Mouse (Mus musculus): Measurements from ENCODE around the gene Ascc1. TPM values are rescaled to one million over a fixed set of nuclear protein-coding genes. Genes with fewer than 3 reads are reported as not detected.

The Ascc1 gene
- polyA plus RNA-seq, 1 experiment from 2014 or later, result 57.8 TPM

DNA sequence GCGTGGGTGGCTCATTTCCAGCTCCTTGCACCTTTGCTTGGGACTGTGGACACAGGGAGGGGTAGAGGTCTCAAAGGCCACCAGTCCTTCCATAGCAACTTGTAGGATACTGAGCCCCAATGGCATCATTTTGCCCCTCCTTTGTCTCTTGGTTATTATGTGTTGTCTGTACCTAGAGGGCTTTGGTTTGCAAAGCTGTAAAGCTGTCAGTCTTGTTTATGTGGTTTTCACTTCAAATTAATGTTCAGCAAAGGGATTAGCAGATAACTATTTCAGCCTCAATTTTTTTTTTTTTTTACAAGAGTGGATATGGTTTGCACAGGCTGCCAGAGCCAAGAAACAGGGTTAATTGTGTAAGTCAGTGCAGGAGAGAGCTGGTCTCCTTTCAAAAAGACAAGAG, 93.7 kb downstream of the Ascc1 start:
- H3K4me1 ChIP-seq (replicated peaks; ENCODE audit: insufficient read depth, low read length), result 0 out of 2 replicates have a peak, but pooled peaks cover 3% of the 10 kb centered on the region
- no peak overlapping the region for H3K4me2 ChIP-seq (ENCODE audit: low read length)
- H3K9ac ChIP-seq (ENCODE audit: low read depth, low read length), result no peak overlapping the region
- DNase-seq (ENCODE audit: low spot score) (peak; percentile 54), ATAC-seq (replicated peaks; ENCODE audit: low FRiP score, low read depth) (no peak)
- H3K36me3 ChIP-seq (ENCODE audit: insufficient read depth, low read length), result no peaks in the 10 kb centered on the region
- no peak for TF ChIP-seq CTCF (IDR thresholded peaks at IDR 0.05; ENCODE audit: low read depth)
- H3K27me3 ChIP-seq (ENCODE audit: insufficient read depth, low read length), result no peaks in the 10 kb centered on the region
- WGBS, result 25% methylated on average over 1 of the region's 1 CpGs
- H3K27ac ChIP-seq, result no peak overlapping the region
- no peaks in the 10 kb centered on the region for H3K9me3 ChIP-seq (replicated peaks; ENCODE audit: low read length)
- H3K4me3 ChIP-seq (replicated peaks; ENCODE audit: low read depth, low read length), result no peak overlapping the region

DNA sequence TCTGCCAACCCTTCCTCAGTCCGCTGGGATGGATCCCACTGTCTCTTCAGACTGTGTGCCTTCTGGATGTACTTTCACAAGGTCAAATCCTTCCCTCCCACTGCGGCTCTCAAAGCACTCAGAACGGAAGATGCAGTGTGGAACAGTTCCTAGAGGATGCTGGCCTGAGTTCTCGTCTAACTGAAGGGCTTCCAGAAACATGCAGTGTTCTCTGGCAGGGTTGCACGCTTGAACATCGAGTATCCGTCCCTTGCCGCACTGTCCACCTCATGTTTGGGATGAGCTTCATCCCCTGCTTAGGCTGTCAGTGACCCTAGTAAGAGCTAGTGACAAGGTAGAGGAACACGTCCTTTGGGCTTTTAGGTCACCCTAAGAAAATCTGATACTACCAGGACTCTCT, 94.5 kb downstream of the Ascc1 start:
- no peak overlapping the region for H3K4me2 ChIP-seq (ENCODE audit: low read length)
- TF ChIP-seq CTCF (IDR thresholded peaks at IDR 0.05; ENCODE audit: low read depth), result no peak
- no peak overlapping the region for H3K9ac ChIP-seq (ENCODE audit: low read depth, low read length)
- DNase-seq (ENCODE audit: low spot score) (no peak), ATAC-seq (replicated peaks; ENCODE audit: low FRiP score, low read depth) (no peak)
- no peaks in the 10 kb centered on the region for H3K36me3 ChIP-seq (ENCODE audit: insufficient read depth, low read length)
- 0 out of 2 replicates have a peak, but pooled peaks cover 3% of the 10 kb centered on the region for H3K4me1 ChIP-seq (replicated peaks; ENCODE audit: insufficient read depth, low read length)
- H3K4me3 ChIP-seq (replicated peaks; ENCODE audit: low read depth, low read length), result no peak overlapping the region
- 65% methylated on average over 9 of the region's 9 CpGs for WGBS
- no peaks in the 10 kb centered on the region for H3K27me3 ChIP-seq (ENCODE audit: insufficient read depth, low read length)
- no peak overlapping the region for H3K27ac ChIP-seq
- H3K9me3 ChIP-seq (replicated peaks; ENCODE audit: low read length), result no peaks in the 10 kb centered on the region

DNA sequence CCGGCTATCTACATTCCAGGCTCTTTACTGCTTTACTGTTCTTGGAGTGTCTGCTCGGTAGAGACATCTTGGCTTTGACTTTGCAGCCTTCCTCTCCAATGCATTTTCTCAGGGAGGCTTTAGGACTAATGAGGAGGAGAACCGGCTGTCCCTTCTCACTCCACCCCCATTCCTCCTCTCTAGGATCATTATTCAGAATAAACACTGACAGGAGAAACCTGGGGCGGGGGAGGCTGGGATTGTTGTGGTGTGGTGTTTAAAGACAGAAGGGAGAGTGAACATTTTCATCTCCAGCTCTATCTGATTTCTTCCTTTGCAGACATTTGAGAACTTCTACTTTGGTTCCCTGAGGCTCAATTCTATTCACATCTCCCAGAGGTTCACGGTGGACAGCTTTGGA, 95.2 kb downstream of the Ascc1 start:
- Histone ChIP-seq H3K4me2 (ENCODE audit: low read length) (no peak overlapping the region), H3K9me3 (replicated peaks; ENCODE audit: low read length) (no peaks in the 10 kb centered on the region), H3K27me3 (ENCODE audit: insufficient read depth, low read length) (no peaks in the 10 kb centered on the region), H3K36me3 (ENCODE audit: insufficient read depth, low read length) (no peaks in the 10 kb centered on the region), H3K27ac (no peak overlapping the region), H3K4me3 (replicated peaks; ENCODE audit: low read depth, low read length) (no peak overlapping the region), H3K4me1 (replicated peaks; ENCODE audit: insufficient read depth, low read length) (0 out of 2 replicates have a peak, but pooled peaks cover 3% of the 10 kb centered on the region), H3K9ac (ENCODE audit: low read depth, low read length) (no peak overlapping the region)
- ATAC-seq (replicated peaks; ENCODE audit: low FRiP score, low read depth) (peak; percentile 45; the same call in 1 of the 2 replicates), DNase-seq (ENCODE audit: low spot score) (peak; percentile 82)
- 37% methylated on average over 5 of the region's 5 CpGs for WGBS
- TF ChIP-seq CTCF (IDR thresholded peaks at IDR 0.05; ENCODE audit: low read depth), result no peak

DNA sequence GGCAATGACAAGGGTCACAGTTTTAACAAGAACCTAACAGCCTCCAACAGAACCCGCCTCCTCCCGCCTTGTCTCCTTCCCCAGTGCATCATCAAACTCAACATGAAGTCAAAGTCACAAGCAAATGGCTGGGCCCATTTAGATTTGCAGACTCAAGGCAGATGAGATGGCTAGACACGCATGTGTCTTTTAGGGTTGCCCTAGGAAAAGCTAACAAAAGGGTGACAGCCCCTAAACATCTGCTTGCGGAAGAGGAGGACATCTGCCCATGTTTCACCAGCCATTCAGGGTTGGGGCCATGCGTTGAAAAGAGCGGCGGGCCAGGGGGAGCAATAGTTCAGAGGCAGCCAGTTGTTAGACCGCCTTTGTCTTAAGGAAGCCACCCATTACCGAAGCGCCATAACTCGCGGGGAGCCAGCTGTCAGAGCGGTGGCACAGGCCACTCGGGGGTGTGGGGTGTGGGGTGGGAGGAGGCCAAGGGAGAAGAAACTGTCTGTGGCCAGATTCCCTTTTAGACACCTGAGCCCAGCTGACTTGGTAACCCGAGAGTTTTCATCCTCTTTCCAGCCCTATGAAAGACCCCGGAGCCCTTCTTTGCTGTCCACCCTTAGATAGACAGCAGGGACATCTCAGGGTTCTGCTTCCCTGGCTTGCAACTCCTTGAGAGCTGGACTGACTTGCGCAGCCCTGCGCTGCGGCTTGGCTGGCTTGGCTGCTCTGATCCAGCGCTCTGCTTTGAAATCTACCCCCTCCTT, 103.0 kb downstream of the Ascc1 start:
- peak overlapping the region; percentile 99 for H3K4me2 ChIP-seq (ENCODE audit: low read length)
- peak; percentile 87 for DNase-seq (ENCODE audit: low spot score)
- H3K9ac ChIP-seq (ENCODE audit: low read depth, low read length), result no peak overlapping the region
- H3K9me3 ChIP-seq (replicated peaks; ENCODE audit: low read length), result no peaks in the 10 kb centered on the region
- 0 out of 2 replicates have a peak overlapping the region, but pooled peaks have one; percentile 51 for H3K4me3 ChIP-seq (replicated peaks; ENCODE audit: low read depth, low read length)
- no peaks in the 10 kb centered on the region for H3K36me3 ChIP-seq (ENCODE audit: insufficient read depth, low read length)
- 0 out of 2 replicates have a peak overlapping the region, but pooled peaks have one; percentile 36 for H3K27ac ChIP-seq
- H3K27me3 ChIP-seq (ENCODE audit: insufficient read depth, low read length), result no peaks in the 10 kb centered on the region; the same call in 1 of the 2 replicates
- ATAC-seq (replicated peaks; ENCODE audit: low FRiP score, low read depth), result peak; percentile 81
- WGBS, result 20% methylated on average over 20 of the region's 20 CpGs
- TF ChIP-seq CTCF (IDR thresholded peaks at IDR 0.05; ENCODE audit: low read depth), result no peak
- peaks cover 8% of the 10 kb centered on the region; the same call in 1 of the 2 replicates for H3K4me1 ChIP-seq (replicated peaks; ENCODE audit: insufficient read depth, low read length)

DNA sequence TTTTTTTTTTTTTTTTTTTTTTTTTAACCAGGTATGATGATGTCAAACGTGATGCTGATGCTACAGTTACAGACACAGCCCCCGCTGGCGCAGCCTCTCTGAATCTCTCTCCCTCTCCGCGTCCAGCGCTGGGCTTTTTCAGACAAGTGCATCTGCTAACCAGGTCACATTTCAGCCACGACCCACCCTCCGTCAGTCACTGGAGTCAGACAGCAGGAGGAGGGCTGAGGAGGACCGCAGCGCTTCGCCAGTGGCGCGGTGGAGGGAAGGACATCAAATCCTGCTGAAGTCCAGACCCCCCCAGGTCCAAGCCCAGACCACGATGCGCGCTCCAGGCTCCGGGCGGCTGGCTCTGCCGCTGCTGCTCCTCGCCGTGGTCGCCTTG, 103.5 kb downstream of the Ascc1 start, which contains the start of gene Spock2:
TSS of gene Spock2 (plus strand) at position 74 of the 385 bp plus-strand sequence.
- TF ChIP-seq CTCF (IDR thresholded peaks at IDR 0.05; ENCODE audit: low read depth), result no peak
- Histone ChIP-seq H3K4me1 (replicated peaks; ENCODE audit: insufficient read depth, low read length) (peaks cover 8% of the 10 kb centered on the region; the same call in 1 of the 2 replicates), H3K27me3 (ENCODE audit: insufficient read depth, low read length) (no peaks in the 10 kb centered on the region; the same call in 1 of the 2 replicates), H3K9me3 (replicated peaks; ENCODE audit: low read length) (no peaks in the 10 kb centered on the region), H3K36me3 (ENCODE audit: insufficient read depth, low read length) (no peaks in the 10 kb centered on the region), H3K9ac (ENCODE audit: low read depth, low read length) (peak within 1 kb of the TSS; percentile 63), H3K4me3 (replicated peaks; ENCODE audit: low read depth, low read length) (peak within 1 kb of the TSS; percentile 51), H3K27ac (peak within 1 kb of the TSS; percentile 72), H3K4me2 (ENCODE audit: low read length) (peak within 1 kb of the TSS; percentile 99)
- under 1% methylated on average over 22 of the region's 22 CpGs for WGBS
- DNase-seq (ENCODE audit: low spot score) (peak; percentile 79), ATAC-seq (replicated peaks; ENCODE audit: low FRiP score, low read depth) (no peak; the same call in 1 of the 2 replicates)

DNA sequence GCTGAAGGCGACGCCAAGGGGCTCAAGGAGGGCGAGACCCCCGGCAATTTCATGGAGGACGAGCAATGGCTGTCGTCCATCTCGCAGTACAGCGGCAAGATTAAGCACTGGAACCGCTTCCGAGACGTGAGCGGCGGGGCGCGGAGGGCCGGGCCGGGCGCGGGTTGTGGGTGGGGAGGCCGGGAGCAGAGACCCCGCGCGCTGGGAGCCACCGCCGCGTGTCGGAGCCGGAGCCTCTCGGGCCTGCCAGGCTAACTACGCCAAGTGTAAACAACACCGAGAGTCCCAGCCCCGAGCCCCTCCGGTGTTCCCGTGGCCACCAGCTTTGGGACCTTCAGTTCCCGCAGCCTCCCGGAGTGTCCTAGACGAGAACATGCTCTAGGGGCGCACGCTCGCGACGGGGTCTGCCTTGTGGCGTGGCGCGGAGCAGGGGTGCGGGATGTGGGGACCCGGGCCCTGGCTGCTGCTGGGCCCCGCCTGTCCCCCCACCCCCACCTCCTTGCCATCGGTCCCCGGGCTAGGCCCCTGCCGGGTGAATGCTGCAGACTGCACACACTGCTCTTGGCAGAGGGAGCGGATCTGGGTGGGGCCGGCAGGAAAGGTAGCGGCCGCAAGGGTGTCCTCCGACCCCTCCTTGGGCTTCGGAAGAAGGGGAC, 104.1 kb downstream of the Ascc1 start:
- peak; percentile 38; the same call in 1 of the 2 replicates for TF ChIP-seq CTCF (IDR thresholded peaks at IDR 0.05; ENCODE audit: low read depth)
- Histone ChIP-seq H3K9me3 (replicated peaks; ENCODE audit: low read length) (no peaks in the 10 kb centered on the region), H3K36me3 (ENCODE audit: insufficient read depth, low read length) (no peaks in the 10 kb centered on the region), H3K27ac (peak overlapping the region; percentile 72), H3K4me2 (ENCODE audit: low read length) (peak overlapping the region; percentile 99), H3K4me1 (replicated peaks; ENCODE audit: insufficient read depth, low read length) (peaks cover 8% of the 10 kb centered on the region; the same call in 1 of the 2 replicates), H3K9ac (ENCODE audit: low read depth, low read length) (peak overlapping the region; percentile 63), H3K4me3 (replicated peaks; ENCODE audit: low read depth, low read length) (peak overlapping the region; percentile 51), H3K27me3 (ENCODE audit: insufficient read depth, low read length) (peaks cover 3% of the 10 kb centered on the region; the same call in 1 of the 2 replicates)
- DNase-seq (ENCODE audit: low spot score) (peak; percentile 57), ATAC-seq (replicated peaks; ENCODE audit: low FRiP score, low read depth) (peak; percentile 62)
- WGBS, result under 1% methylated on average over 57 of the region's 57 CpGs

All from kidney, postnatal 0 days (tissue).